Mouse (Mus musculus): ENCODE data around the gene B4gat1. TPM values are rescaled to one million over a fixed set of nuclear protein-coding genes. Genes with fewer than 3 reads are reported as not detected.

The B4gat1 gene
- polyA plus RNA-seq, 1 experiment from 2014 or later, result 47.9 TPM

GRCm38 (mm10) chr19:5032686-5033085, 5.9 kb upstream of the B4gat1 start:
- no peak for DNase-seq
- H3K9ac ChIP-seq, result no peak overlapping the region
- no peak for ATAC-seq (ENCODE audit: insufficient read depth)
- H3K36me3 ChIP-seq (ENCODE audit: insufficient read depth), result peaks cover 32% of the 10 kb centered on the region
- no peak overlapping the region for H3K4me3 ChIP-seq (ENCODE audit: low read depth, low read length)
- no peak overlapping the region for H3K4me2 ChIP-seq
- TF ChIP-seq CTCF (IDR thresholded peaks at IDR 0.05; ENCODE audit: low read depth), result no peak
- no peaks in the 10 kb centered on the region for H3K4me1 ChIP-seq (ENCODE audit: insufficient read depth)
- H3K9me3 ChIP-seq (ENCODE audit: low read depth, low read length), result no peaks in the 10 kb centered on the region
- no peaks in the 10 kb centered on the region for H3K27me3 ChIP-seq (ENCODE audit: insufficient read depth, low read length)
- no peak overlapping the region for H3K27ac ChIP-seq (ENCODE audit: low read depth)
- 71% methylated on average over 3 of the region's 3 CpGs for WGBS

GRCm38 (mm10) chr19:5036577-5036976, 2.0 kb upstream of the B4gat1 start:
- no peak for DNase-seq
- peaks cover 9% of the 10 kb centered on the region for H3K4me1 ChIP-seq (ENCODE audit: insufficient read depth)
- H3K36me3 ChIP-seq (ENCODE audit: insufficient read depth), result no peaks in the 10 kb centered on the region
- WGBS, result 77% methylated on average over 4 of the region's 4 CpGs
- no peak overlapping the region for H3K4me3 ChIP-seq (ENCODE audit: low read depth, low read length)
- no peak overlapping the region for H3K27ac ChIP-seq (ENCODE audit: low read depth)
- H3K4me2 ChIP-seq, result no peak overlapping the region
- H3K9ac ChIP-seq, result no peak overlapping the region
- no peak for TF ChIP-seq CTCF (IDR thresholded peaks at IDR 0.05; ENCODE audit: low read depth)
- ATAC-seq (ENCODE audit: insufficient read depth), result no peak
- no peaks in the 10 kb centered on the region for H3K27me3 ChIP-seq (ENCODE audit: insufficient read depth, low read length)
- H3K9me3 ChIP-seq (ENCODE audit: low read depth, low read length), result no peaks in the 10 kb centered on the region

- H3K4me3 ChIP-seq (ENCODE audit: low read depth, low read length), result peak overlapping the region; percentile 85
- H3K9ac ChIP-seq, result peak overlapping the region; percentile 88
- H3K27ac ChIP-seq (ENCODE audit: low read depth), result peak overlapping the region; percentile 89
- H3K36me3 ChIP-seq (ENCODE audit: insufficient read depth), result 0 out of 2 replicates have a peak, but pooled peaks cover 4% of the 10 kb centered on the region
- ATAC-seq (ENCODE audit: insufficient read depth) (peak; percentile 60), DNase-seq (peak; percentile 95)
- TF ChIP-seq CTCF (IDR thresholded peaks at IDR 0.05; ENCODE audit: low read depth), result no peak
- 2% methylated on average over 32 of the region's 32 CpGs for WGBS
- H3K27me3 ChIP-seq (ENCODE audit: insufficient read depth, low read length), result no peaks in the 10 kb centered on the region
- H3K9me3 ChIP-seq (ENCODE audit: low read depth, low read length), result no peaks in the 10 kb centered on the region
- H3K4me2 ChIP-seq, result peak overlapping the region; percentile 96
- peaks cover 14% of the 10 kb centered on the region for H3K4me1 ChIP-seq (ENCODE audit: insufficient read depth)
Measured at GRCm38 (mm10) chr19:5037678-5038571, 701 bp upstream of the B4gat1 start.

- Histone ChIP-seq H3K27me3 (ENCODE audit: insufficient read depth, low read length) (no peaks in the 10 kb centered on the region), H3K36me3 (ENCODE audit: insufficient read depth) (0 out of 2 replicates have a peak, but pooled peaks cover 6% of the 10 kb centered on the region), H3K27ac (ENCODE audit: low read depth) (peak overlapping the region; percentile 89), H3K4me2 (peak overlapping the region; percentile 96), H3K4me3 (ENCODE audit: low read depth, low read length) (peak overlapping the region; percentile 85), H3K4me1 (ENCODE audit: insufficient read depth) (peaks cover 14% of the 10 kb centered on the region), H3K9ac (peak overlapping the region; percentile 88), H3K9me3 (ENCODE audit: low read depth, low read length) (no peaks in the 10 kb centered on the region)
- peak; percentile 15; the same call in 1 of the 2 replicates for ATAC-seq (ENCODE audit: insufficient read depth)
- 10% methylated on average over 41 of the region's 41 CpGs for WGBS
- no peak for TF ChIP-seq CTCF (IDR thresholded peaks at IDR 0.05; ENCODE audit: low read depth)
- DNase-seq, result no peak
Measured at GRCm38 (mm10) chr19:5039301-5040114, 882 bp downstream of the B4gat1 start.

DNA sequence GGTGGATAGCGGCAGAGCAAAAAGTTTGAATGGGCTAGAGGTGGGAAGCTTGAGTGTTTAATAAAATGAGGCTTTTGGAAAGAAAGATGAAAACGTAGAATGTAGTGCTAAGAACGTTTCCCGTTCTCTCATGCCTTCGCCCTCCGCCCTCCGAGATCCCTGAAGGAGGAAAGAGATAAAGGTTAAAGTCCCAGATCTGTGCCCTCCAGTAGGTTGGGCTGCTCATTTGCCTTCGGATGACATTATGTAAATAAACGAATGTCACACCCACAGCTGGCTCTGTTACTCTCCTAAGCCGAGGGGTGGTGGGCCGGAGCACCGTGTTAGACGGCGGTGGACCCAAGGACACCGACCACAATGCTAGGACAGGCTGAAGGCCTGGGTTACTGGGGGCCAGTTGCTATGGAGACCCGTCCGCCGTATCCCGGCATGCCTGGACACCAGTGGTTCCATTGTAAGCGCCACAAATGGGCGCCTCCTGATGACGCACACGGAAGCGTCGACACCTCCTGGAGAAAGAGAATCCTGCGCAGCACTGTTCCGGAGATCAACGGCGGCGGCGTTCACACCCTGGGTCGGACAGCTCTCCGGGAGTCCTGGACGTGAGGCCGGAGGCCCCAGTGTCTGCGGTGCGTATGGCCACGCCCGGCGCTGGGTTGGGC, 2.4 kb downstream of the B4gat1 start, which contains the start of gene Brms1:
Gene Brms1, plus strand, starts transcription at position 493 of the 662 bp plus-strand sequence.
- peak; percentile 71 for ATAC-seq (ENCODE audit: insufficient read depth)
- Histone ChIP-seq H3K36me3 (ENCODE audit: insufficient read depth) (peaks cover 12% of the 10 kb centered on the region; the same call in 1 of the 2 replicates), H3K4me2 (peak within 1 kb of the TSS; percentile 96), H3K9me3 (ENCODE audit: low read depth, low read length) (no peaks in the 10 kb centered on the region), H3K4me1 (ENCODE audit: insufficient read depth) (peaks cover 14% of the 10 kb centered on the region), H3K4me3 (ENCODE audit: low read depth, low read length) (peak within 1 kb of the TSS; percentile 85), H3K27ac (ENCODE audit: low read depth) (peak within 1 kb of the TSS; percentile 65), H3K27me3 (ENCODE audit: insufficient read depth, low read length) (no peaks in the 10 kb centered on the region), H3K9ac (peak within 1 kb of the TSS; percentile 78)
- DNase-seq, result peak; percentile 98
- no peak for TF ChIP-seq CTCF (IDR thresholded peaks at IDR 0.05; ENCODE audit: low read depth)
- WGBS, result 3% methylated on average over 40 of the region's 40 CpGs

DNA sequence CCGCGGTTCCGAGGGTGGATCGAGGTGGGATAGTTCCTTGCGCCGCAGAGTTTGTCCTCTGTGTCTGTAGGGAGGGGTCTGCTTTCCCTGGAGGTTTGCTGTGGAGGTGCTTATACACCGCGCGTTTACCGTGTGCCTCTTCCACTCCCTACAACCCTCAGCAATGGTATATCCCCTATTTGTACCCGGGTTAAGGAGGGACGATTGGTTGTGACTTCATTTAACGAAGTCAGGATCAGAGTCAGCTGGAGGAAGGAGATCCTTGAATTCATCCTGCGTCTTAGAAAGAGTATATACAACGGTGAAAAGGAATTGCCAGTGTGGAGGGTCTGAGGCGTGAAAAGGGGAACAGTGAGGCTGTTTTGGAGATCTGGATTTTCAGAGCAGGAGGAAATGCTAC, 3.0 kb downstream of the B4gat1 start:
- 1% methylated on average over 16 of the region's 16 CpGs for WGBS
- H3K27me3 ChIP-seq (ENCODE audit: insufficient read depth, low read length), result no peaks in the 10 kb centered on the region
- no peak for DNase-seq

More for the DNA sequence above, 3.0 kb downstream of the B4gat1 start:
- Histone ChIP-seq H3K9ac (peak overlapping the region; percentile 78), H3K4me1 (ENCODE audit: insufficient read depth) (peaks cover 14% of the 10 kb centered on the region), H3K4me2 (peak overlapping the region; percentile 96), H3K27ac (ENCODE audit: low read depth) (peak overlapping the region; percentile 65), H3K4me3 (ENCODE audit: low read depth, low read length) (peak overlapping the region; percentile 85), H3K9me3 (ENCODE audit: low read depth, low read length) (no peaks in the 10 kb centered on the region), H3K36me3 (ENCODE audit: insufficient read depth) (peaks cover 18% of the 10 kb centered on the region; the same call in 1 of the 2 replicates)
- ATAC-seq (ENCODE audit: insufficient read depth), result 0 out of 2 replicates have a peak, but pooled peaks have one; percentile 4
- TF ChIP-seq CTCF (IDR thresholded peaks at IDR 0.05; ENCODE audit: low read depth), result no peak

Measured in lung, embryonic 14.5 days (tissue).